Mouse (Mus musculus): ENCODE results near the gene Prss33. TPM values are rescaled to one million over a fixed set of nuclear protein-coding genes. Genes with fewer than 3 reads are reported as not detected.
A peak's percentile ranks its signal among the peaks of the same experiment; 100 is the strongest.

Gene Prss33
- polyA plus RNA-seq, 2 experiments, result 0.14 TPM; not detected in 1

- no peak overlapping the region for H3K4me2 ChIP-seq (replicated peaks; ENCODE audit: low read depth, low read length, severe bottlenecking)
- no peak for ATAC-seq (ENCODE audit: low FRiP score, low read depth)
- no peaks in the 10 kb centered on the region for H3K27me3 ChIP-seq (ENCODE audit: control insufficient read depth, insufficient read depth, low read length)
- H3K9ac ChIP-seq (ENCODE audit: low read depth, low read length, severe bottlenecking), result no peak overlapping the region
- no peak overlapping the region for H3K4me3 ChIP-seq (replicated peaks; ENCODE audit: low read length)
- no peaks in the 10 kb centered on the region for H3K4me1 ChIP-seq (ENCODE audit: control insufficient read depth, insufficient read depth, low read length)
- no peak overlapping the region for H3K27ac ChIP-seq (replicated peaks; ENCODE audit: low read depth, low read length)
- no peaks in the 10 kb centered on the region for H3K9me3 ChIP-seq (ENCODE audit: control insufficient read depth, low read length)
- no peak for DNase-seq (ENCODE audit: low spot score)
- no peaks in the 10 kb centered on the region for H3K36me3 ChIP-seq (ENCODE audit: control insufficient read depth, insufficient read depth, low read length)
- whole genome bisulfite sequencing, result 85% methylated on average over 10 of the region's 10 CpGs
- TF ChIP-seq POLR2A (IDR thresholded peaks at IDR 0.05; ENCODE audit: borderline replicate concordance, extremely low read depth, insufficient read depth, insufficient read length), result no peak
Measured at GRCm38 (mm10) chr17:23854229-23854765, 18.4 kb upstream of the Prss33 start.

GRCm38 (mm10) chr17:23853292-23853691 is 17.4 kb upstream of the Prss33 start:
- peak; percentile 25 for DNase-seq (ENCODE audit: low spot score)
- Histone ChIP-seq H3K27me3 (ENCODE audit: control insufficient read depth, insufficient read depth, low read length) (no peaks in the 10 kb centered on the region), H3K9me3 (ENCODE audit: control insufficient read depth, low read length) (no peaks in the 10 kb centered on the region), H3K4me1 (ENCODE audit: control insufficient read depth, insufficient read depth, low read length) (no peaks in the 10 kb centered on the region), H3K4me2 (replicated peaks; ENCODE audit: low read depth, low read length, severe bottlenecking) (no peak overlapping the region), H3K36me3 (ENCODE audit: control insufficient read depth, insufficient read depth, low read length) (no peaks in the 10 kb centered on the region), H3K9ac (ENCODE audit: low read depth, low read length, severe bottlenecking) (no peak overlapping the region), H3K27ac (replicated peaks; ENCODE audit: low read depth, low read length) (no peak overlapping the region), H3K4me3 (replicated peaks; ENCODE audit: low read length) (no peak overlapping the region)
- TF ChIP-seq POLR2A (IDR thresholded peaks at IDR 0.05; ENCODE audit: borderline replicate concordance, extremely low read depth, insufficient read depth, insufficient read length), result no peak
- no peak for ATAC-seq (ENCODE audit: low FRiP score, low read depth)
- WGBS, result 38% methylated on average over 5 of the region's 5 CpGs

GRCm38 (mm10) chr17:23850853-23851749 is 15.2 kb upstream of the Prss33 start:
- H3K4me1 ChIP-seq (ENCODE audit: control insufficient read depth, insufficient read depth, low read length), result no peaks in the 10 kb centered on the region
- no peaks in the 10 kb centered on the region for H3K9me3 ChIP-seq (ENCODE audit: control insufficient read depth, low read length)
- H3K36me3 ChIP-seq (ENCODE audit: control insufficient read depth, insufficient read depth, low read length), result no peaks in the 10 kb centered on the region
- WGBS, result 58% methylated on average over 18 of the region's 19 CpGs
- TF ChIP-seq POLR2A (IDR thresholded peaks at IDR 0.05; ENCODE audit: borderline replicate concordance, extremely low read depth, insufficient read depth, insufficient read length), result no peak
- H3K27ac ChIP-seq (replicated peaks; ENCODE audit: low read depth, low read length), result no peak overlapping the region
- H3K4me2 ChIP-seq (replicated peaks; ENCODE audit: low read depth, low read length, severe bottlenecking), result no peak overlapping the region
- H3K4me3 ChIP-seq (replicated peaks; ENCODE audit: low read length), result no peak overlapping the region
- no peak for ATAC-seq (ENCODE audit: low FRiP score, low read depth)
- no peak overlapping the region for H3K9ac ChIP-seq (ENCODE audit: low read depth, low read length, severe bottlenecking)
- H3K27me3 ChIP-seq (ENCODE audit: control insufficient read depth, insufficient read depth, low read length), result no peaks in the 10 kb centered on the region
- peak; percentile 42 for DNase-seq (ENCODE audit: low spot score)

DNA sequence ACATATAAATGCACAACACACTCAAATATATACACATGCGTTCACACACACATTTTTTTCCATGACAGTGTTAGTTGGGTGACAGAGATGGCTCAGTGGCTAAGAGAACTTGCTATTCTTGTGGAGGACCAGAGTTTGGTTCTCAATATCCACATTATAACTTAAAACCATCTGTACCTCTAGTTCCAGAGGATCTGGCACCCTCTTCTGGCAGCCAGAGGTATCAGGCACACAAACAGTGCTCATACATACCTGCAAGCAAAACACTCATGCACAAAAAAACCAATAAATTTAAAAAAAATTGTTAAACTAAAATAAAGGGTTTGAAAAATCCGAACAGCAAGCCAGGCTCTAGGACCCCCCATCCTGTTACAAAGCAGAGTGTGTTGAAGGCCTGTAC is 14.2 kb upstream of the Prss33 start:
- DNase-seq (ENCODE audit: low spot score), result no peak
- H3K9ac ChIP-seq (ENCODE audit: low read depth, low read length, severe bottlenecking), result no peak overlapping the region
- no peak for ATAC-seq (ENCODE audit: low FRiP score, low read depth)
- H3K4me2 ChIP-seq (replicated peaks; ENCODE audit: low read depth, low read length, severe bottlenecking), result no peak overlapping the region
- WGBS, result 65% methylated on average over 2 of the region's 2 CpGs
- H3K9me3 ChIP-seq (ENCODE audit: control insufficient read depth, low read length), result no peaks in the 10 kb centered on the region
- no peaks in the 10 kb centered on the region for H3K36me3 ChIP-seq (ENCODE audit: control insufficient read depth, insufficient read depth, low read length)
- no peak overlapping the region for H3K4me3 ChIP-seq (replicated peaks; ENCODE audit: low read length)
- no peaks in the 10 kb centered on the region for H3K27me3 ChIP-seq (ENCODE audit: control insufficient read depth, insufficient read depth, low read length)
- no peak for TF ChIP-seq POLR2A (IDR thresholded peaks at IDR 0.05; ENCODE audit: borderline replicate concordance, extremely low read depth, insufficient read depth, insufficient read length)
- H3K27ac ChIP-seq (replicated peaks; ENCODE audit: low read depth, low read length), result no peak overlapping the region
- no peaks in the 10 kb centered on the region for H3K4me1 ChIP-seq (ENCODE audit: control insufficient read depth, insufficient read depth, low read length)

GRCm38 (mm10) chr17:23843812-23844273 is 8.0 kb upstream of the Prss33 start, which contains the start of the genes Prss32 and Prss41:
Prss32 (plus strand) TSS chr17:23843855.
Prss41 (minus strand) TSS chr17:23844172.
- ATAC-seq (ENCODE audit: low FRiP score, low read depth), result no peak
- WGBS, result 17% methylated on average over 19 of the region's 19 CpGs
- no peak within 1 kb of the TSS for H3K9ac ChIP-seq (ENCODE audit: low read depth, low read length, severe bottlenecking)

More at GRCm38 (mm10) chr17:23843812-23844273, 8.0 kb upstream of the Prss33 start, which contains the start of the genes Prss32 and Prss41:
- Histone ChIP-seq H3K27me3 (ENCODE audit: control insufficient read depth, insufficient read depth, low read length) (no peaks in the 10 kb centered on the region), H3K4me3 (replicated peaks; ENCODE audit: low read length) (no peak within 1 kb of the TSS), H3K27ac (replicated peaks; ENCODE audit: low read depth, low read length) (no peak within 1 kb of the TSS), H3K4me2 (replicated peaks; ENCODE audit: low read depth, low read length, severe bottlenecking) (peak within 1 kb of the TSS; percentile 31), H3K4me1 (ENCODE audit: control insufficient read depth, insufficient read depth, low read length) (no peaks in the 10 kb centered on the region), H3K9me3 (ENCODE audit: control insufficient read depth, low read length) (no peaks in the 10 kb centered on the region), H3K36me3 (ENCODE audit: control insufficient read depth, insufficient read depth, low read length) (no peaks in the 10 kb centered on the region)
- DNase-seq (ENCODE audit: low spot score), result no peak
- no peak for TF ChIP-seq POLR2A (IDR thresholded peaks at IDR 0.05; ENCODE audit: borderline replicate concordance, extremely low read depth, insufficient read depth, insufficient read length)

All from limb, embryonic 14.5 days (tissue).